Mouse (Mus musculus): Measurements from ENCODE around the gene Abr. TPM values are rescaled to one million over a fixed set of nuclear protein-coding genes. Genes with fewer than 3 reads are reported as not detected.

Gene Abr
- 21.7 and 23.9 TPM in 2 replicates for polyA plus RNA-seq (2015; fragmentation: Nextera tagmentation; extraction: Ambion mirVana)

DNA sequence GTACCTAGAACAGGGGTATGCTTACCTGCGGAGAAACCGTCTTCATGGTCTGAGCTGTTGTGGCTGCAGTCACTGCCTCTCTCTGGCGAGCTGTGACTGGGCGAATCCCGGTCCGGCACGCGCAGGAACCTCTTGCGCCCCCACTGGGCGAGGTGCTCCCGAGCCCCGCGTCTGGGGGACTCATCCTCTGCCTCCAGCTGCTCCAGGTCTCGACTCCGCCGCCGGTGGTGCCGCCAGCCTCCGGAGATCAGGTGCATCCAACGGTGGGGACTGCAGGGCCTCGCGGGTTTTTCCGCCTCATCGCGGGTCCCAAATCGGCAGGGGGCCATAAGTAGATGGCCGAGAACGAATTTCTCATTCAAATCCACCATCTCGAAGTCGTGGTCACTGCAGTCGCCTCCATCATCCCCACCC is at the start of gene Abr:
Abr (minus strand) TSS at position 163 of the 414 bp plus-strand sequence.
- peak; percentile 21 for DNase-seq (ENCODE audit: low spot score)

DNA sequence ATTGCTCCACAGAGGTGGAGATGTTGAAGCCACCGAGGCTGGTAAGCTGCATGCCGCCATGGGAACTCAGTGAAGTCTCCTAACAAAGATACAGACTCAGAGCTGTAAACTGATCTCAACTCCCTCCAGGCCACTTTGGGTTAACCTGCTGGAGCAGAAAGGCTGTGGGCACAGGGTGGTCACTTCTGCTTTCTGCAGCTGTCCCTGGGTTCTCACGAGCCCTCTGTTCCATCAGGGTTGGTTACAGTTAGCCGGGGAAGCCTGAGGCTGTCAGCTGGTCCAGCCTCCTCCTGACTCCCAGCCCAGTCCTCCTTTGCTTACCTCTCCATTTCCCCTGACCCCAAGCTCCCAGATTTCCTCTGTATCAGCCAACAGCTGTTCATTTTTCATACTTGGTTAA is 45.7 kb upstream of the Abr start:
- DNase-seq (ENCODE audit: low spot score): no peak

DNA sequence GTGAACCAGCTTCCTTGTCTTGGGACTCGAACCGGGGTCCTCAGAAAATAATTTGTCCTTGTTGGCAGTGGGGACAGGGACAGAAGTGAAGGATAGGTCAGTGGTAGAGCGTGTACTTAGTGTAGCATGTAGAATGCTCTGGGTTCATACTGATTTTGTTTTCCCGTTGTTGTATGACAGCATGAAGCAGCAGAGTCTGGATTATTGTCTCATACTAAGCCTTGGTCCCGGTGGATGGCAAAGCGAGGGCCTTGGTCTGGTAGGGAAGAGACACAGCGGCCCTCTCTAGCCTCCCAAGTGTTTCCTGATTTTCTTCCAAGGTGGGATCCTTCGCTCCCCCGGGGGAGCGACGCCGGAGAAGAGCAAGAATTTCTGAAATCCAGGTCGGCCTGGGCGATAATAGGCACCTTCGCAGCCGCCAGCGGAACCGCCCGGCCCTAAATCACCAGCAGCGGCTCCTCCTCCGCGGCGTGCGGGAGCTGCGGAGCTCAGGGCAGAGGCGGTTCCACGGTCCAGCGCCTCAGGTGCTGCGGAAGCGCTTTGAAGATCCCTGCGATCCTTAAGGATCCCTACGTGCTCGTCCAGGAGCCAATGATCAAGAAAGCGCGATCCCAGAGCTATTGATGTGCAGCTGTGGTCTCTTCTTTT is 44.0 kb upstream of the Abr start:
- DNase-seq (ENCODE audit: low spot score): no peak

DNA sequence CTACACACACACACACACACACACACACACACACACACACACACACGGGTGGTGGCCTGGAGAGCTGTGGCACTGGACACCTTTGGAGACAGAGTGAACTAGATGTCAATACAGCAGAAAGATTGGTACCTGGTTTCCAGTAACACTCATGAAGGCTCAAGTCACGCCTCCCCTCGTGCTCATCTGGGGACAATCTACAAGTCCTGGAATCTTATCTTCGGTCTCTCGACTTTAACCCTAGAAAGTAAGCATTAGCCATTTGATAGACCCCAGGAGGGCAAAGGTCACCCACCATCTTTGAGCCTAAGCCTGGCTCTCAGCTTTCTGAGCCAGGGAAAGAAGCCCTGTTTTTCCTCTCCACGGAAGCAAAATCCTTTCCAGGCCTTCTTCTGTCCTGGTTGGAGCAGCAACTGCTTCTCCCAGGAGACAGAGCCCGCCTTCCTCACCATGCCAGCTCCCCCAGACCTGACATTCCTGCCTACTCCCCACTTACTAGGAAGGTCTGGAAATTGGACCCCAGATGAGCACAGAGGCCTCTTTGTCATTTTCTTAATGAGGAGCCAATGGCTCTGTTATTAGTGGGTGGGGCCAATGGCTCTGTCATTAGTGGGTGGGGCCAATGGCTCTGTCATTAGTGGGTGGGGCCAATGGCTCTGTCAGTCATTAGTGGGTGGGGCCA is 39.8 kb upstream of the Abr start:
- no peak for DNase-seq (ENCODE audit: low spot score)

DNA sequence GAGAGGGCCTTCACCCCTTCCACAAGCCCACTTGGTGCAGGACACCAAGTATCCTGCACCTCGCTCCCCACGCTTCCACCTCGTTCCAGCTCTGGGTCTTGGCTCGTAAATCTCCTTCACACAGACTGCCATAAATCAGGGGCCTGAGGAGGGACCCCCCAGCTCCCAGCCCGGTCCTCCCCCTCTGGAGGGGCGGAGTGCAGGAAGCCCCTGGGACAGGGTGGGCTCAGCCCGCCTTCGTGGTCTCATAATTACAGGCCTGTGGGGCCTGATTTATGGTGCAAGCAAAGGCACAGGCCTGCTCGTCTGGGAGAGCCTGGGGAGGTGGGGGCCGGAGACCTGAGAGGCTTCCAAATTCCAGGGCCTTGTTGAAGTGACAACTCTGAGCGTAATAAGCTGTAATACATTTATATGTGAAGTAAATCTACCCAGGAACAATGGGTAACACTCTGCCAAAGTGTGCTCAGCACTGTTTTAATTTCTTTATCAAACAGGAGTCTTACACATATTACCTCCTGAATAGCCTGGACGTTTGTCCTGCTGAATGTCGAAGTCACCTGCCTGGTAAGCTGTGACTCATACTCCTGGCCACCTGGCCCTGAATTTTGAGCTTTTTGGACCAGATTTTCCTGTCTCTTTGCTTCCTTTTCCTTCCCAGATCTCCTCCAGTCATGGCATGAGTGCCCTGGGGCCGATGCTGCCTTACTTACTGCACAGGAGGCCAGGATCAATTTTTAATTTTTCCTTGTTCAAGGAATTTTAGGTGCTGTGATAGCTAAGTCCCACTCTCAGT is 37.2 kb upstream of the Abr start:
- DNase-seq (ENCODE audit: low spot score): no peak

DNA sequence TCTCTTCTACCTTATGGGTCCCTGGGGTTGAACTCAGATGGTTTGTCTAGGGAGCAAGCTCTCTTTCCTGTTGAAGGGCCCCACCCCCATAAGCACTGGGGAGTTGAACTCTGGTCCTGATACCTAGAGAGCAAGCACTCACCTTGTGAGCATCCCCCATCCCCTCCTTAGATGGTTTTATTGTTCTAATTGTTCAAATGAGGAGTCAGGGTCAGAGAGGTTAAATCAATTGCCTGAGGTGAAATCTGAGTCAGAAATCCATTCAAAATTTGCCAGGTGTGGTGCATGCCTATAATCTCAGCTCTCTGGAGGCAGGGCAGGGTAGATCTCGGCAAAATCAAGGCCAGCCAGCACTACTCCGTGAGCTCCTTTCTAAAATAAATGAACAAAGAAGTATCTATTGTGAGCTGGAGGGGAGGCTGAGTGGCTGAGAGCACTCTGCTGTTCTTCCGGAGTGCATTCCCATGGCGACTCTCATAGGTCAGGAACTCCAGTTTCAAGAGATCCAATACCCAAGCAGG is 35.4 kb upstream of the Abr start:
- no peak for DNase-seq (ENCODE audit: low spot score)

DNA sequence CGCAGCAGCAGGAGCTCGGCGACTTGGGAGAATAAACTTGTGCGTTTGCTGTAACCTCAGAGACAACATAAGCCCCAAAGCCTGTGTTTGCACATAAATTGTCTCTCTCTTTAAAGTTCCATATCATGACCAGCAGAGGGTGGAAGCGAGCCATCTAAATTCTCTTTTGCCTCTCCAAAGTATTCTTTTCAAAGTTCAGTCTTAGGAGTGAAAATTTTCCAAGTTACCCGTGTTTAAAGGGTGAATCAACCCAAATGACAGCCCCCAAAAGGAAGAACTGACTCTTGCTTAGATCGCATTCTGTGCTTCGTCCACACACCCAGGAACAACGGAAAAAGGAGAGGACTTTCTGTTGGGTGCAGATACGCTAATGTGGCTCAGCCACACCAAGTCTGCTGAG is 33.0 kb upstream of the Abr start:
- DNase-seq (ENCODE audit: low spot score): peak; percentile 36

DNA sequence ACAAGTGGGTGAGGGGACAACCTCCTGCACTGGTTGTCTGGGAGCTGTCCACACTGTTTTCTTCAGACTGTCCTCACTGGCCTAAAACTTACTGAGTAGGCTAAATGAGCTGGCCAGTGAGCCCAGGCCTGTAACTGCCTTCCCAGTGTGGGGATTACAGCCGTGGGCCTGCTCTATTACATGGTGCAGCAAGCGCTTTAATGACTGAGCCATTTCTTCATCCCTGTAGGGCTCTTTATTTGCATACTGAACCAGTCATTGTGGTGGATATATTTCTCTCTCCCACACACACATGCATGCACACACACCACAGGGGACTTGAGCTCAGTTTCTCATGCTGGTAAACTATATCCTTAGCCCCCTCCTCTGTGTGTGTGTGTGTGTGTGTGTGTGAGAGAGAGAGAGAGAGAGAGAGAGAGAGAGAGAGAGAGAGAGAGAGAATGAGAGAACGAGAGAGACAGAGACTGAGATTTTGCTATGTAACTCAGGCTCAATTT is 30.8 kb upstream of the Abr start:
- DNase-seq (ENCODE audit: low spot score): no peak

DNA sequence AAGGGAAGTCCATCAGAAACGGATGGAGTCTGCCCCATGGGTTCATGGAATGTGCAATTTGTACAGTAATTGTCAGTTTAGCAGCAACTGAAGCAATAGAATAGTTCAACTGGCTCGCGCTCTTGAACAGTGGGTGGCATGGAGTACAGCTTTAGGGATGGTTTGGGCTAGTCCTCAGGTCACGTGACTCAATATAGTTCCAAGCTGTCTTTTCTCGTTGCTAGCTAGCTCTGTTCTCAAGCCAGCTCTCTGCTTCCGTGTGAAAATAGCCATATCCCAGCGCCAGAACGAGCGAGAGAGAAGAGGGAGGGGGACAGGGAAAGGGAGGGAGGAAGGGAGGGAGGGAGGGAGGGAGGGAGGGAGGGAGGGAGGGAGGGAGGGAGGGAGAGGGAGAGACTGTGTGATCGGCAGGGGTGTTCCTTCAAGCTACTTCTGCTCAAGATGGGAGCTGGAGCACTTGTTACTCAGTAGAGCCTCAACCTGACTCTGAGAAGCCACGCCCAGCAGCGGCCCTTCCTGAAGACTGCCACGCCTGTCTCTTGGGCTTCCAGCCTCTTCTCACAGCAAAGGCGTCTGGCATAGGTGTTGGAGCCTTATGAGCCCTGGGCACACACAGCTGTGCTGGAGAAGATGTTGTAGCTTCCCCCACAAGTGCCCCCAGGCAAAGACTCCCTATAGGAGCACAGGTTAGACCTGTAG is 28.9 kb upstream of the Abr start:
- no peak for DNase-seq (ENCODE audit: low spot score)

DNA sequence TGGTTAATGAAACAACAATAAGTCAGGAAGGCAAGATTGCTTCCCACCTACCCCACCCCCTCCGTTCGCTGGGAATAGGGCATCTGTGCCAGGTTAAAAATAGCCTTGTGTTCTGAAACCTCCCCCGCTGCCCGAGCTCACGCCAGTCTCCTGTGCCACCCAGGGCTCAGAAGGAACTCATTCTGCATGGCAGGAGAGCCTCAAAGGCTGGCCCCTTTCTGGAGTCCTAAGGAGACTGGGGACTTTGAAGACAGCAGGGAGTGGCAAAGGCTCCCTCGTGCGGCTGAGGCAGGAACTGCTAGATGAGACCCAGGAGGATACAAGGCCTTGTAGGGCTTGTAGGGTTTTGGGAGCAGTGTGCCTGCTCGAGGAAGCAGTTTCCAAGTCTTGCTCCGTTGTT is 25.4 kb upstream of the Abr start:
- DNase-seq (ENCODE audit: low spot score): peak; percentile 80

DNA sequence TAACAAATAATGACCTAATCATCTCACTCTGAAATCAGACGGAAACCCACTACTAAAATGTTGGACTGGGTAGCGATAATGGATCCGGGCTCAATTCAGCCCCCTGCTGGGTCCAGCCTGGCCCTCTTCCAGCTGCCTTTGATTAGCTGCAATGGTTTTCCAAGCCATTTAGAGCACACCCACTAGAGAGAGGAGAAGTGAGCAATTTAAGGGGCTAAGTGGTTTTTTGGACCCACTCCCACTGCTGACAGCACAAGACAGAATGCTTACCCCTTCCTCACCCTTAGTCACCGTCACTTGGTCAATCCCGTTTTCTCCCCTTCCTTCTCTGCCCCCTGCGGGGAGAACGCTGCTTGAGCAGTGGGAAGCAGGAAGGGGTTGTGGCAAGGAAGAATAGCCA is 24.9 kb upstream of the Abr start:
- no peak for DNase-seq (ENCODE audit: low spot score)

DNA sequence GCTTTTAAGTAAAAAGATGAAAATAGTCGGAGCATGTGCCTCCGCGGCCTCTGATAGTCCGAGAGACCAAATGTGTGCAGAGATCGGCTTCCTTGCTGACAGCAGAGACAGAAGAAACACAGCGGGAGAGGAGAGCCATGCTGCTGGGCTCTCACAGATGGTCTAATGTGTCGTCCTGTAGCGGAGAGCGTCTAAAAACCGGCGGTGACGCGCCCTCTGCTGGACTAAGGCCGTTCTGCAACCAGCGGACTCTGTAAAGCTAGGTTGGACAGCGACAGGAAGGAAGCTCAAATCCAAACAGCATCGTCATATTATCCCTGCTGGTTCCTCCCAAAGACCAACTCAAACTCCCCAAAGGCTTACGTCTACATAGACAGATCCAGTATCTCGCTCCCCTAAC is 23.8 kb upstream of the Abr start:
- DNase-seq (ENCODE audit: low spot score): peak; percentile 85

DNA sequence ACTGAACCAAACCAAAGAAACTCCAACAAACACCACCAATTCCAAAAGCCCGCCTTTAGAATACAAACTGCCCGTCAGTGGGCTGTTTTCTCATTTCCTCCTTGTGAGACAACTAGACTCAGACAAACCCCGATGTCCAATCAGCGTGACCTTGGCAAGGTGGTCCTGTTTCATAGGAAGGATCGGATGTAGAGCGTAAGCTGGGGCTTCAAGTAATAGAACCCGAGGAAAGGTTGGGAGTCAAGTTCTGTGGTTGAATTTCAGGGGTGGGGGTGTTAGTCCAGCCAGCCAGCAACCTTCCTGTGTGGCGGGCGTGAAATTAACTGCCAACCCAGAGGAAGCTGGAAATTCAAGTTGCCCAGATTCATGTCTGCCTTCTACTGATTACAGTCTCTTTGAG is 22.9 kb upstream of the Abr start:
- DNase-seq (ENCODE audit: low spot score): no peak

DNA sequence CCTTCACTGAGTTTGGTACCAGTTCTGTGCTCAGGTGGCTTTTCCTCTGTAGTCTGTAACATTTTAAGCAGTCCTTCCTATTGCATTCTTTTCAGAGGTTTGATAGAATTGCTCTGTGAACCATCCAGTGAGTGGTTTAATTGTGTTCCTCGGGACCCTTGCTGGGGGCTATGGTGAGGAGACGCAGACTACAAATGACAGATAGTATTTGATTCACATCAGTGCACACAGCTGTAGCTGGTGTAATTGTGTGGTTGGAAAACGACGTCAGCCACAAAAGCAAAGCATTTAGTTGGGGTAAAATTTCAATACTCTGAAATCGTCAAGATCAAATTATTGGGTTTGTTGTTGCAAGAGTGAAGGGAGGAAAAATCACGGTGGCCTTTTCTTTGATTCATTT is 22.1 kb upstream of the Abr start:
- no peak for DNase-seq (ENCODE audit: low spot score)

DNA sequence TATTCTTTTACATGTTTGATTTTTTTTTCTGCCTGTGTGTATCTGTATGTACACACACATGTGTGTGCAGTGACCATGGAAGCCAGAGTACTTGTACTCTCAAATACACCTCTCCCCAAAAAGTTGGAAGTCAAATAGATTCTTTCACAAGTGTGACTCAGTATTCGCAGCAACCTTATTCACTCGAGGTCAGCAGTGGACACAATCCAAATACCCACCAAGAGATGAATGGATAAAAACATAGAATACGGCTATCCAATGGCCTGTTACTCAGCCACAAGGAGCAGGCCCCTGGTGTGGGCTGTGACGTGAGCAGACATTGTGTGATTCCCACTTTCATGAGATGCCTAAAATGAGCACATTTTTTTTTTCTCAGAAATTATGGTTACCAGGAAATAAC is 18.1 kb upstream of the Abr start:
- no peak for DNase-seq (ENCODE audit: low spot score)

DNA sequence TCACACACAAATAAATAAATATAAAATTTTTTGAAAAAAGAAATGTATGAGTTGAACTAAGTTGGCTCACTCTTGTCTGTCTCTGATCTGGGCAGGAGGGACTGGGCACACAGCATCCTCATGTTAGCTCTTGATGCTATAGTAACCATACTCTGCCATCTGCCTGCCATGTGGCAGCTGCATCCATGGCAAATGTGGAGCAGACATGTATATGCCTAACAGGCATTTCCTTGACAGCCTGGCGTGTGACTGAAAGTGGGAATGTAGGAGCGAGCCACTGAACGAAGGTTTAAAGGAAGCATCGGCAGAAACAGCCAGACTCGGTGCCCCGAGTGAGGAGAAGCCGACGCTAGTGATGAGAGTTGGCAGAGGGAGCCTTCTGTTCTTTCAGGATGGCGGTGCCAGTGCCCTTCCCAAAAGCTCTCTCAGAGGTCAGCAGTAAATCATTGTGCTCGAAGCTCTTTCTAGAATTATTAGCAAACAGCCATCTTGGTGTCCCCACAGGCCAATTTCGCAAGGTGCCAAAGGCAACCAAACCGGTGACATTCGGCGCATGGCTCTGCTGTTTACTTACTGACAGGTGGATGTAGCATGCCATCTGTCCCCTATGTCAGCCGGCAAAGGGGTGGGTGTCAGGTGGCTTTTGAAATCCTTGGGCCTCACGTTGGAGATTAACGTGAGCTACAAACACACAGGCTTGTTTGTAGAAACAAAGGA is 17.3 kb upstream of the Abr start:
- DNase-seq (ENCODE audit: low spot score): no peak

DNA sequence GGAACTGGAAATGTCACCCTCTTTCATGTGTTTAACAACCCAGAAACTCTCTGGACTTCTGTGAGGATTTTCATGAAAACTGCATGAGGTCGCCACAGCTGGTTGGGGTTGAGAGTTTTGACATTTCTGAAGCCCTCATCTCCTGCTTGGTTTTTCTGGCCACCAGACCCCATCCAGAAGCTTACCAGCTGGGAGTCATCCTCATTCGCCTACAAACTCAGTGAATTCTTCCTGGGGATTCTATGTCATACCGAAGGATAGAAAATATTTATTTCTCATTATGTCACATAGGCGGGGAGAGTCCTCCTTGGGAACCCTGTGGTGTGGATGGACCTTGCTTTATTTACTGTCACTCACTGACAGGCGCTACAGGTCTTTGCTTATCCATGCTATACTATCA is 8.4 kb upstream of the Abr start:
- no peak for DNase-seq (ENCODE audit: low spot score)

DNA sequence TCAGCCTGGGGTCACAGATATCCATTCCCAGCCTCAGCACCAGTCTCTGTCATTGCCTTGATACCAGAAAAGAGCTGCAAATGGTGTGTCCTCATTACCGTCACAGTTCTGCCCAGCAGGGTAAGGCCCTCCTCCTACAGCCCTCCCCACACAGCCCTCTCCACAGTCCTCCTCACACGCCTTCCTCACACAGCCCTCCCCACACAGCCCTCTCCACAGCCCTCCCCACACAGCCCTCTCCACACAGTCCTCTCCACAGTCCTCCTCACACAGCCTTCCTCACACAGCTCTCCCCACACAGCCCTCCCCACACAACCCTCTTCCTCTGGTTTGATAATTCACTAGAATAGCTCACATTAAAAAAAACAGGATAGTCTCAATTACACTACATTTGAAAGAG is 7.9 kb upstream of the Abr start:
- no peak for DNase-seq (ENCODE audit: low spot score)

DNA sequence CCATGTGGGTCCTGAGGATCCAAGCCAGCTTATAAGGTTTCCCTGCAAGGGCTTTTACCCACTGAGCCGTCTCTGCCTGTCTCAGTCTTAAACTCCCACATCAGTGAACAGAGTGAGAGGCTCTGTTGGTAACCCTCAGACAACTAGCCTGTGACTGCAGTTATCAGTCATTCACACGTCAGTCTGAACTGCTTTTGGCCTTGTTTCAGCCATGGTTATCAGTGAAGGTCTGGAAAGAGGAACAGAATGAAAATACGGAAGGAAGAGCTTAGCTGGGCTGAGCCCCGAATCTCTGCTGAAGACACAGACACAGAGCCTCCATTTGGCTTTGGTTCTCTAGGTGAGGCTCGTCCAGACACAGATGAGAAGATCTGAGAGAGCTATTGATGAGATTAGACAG is 6.5 kb upstream of the Abr start:
- DNase-seq (ENCODE audit: low spot score): no peak

DNA sequence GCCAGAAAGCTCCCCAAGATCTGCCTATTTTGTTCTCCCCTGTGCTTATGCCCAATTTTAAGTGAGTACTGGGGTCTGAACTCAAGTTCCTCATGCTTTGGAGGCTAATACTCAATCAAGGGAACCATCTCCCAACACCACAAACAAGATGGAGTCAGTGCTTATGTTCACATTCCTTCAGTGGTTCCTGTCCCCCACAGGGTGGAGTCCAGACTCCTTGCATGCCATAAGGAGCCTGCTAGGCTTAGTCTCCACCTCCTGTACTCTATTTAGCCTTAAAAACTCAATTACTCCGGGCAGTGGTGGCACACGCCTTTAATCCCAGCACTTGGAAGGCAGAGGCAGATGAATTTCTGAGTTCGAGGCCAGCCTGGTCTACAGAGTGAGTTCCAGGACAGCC is 2.8 kb upstream of the Abr start:
- no peak for DNase-seq (ENCODE audit: low spot score)

DNA sequence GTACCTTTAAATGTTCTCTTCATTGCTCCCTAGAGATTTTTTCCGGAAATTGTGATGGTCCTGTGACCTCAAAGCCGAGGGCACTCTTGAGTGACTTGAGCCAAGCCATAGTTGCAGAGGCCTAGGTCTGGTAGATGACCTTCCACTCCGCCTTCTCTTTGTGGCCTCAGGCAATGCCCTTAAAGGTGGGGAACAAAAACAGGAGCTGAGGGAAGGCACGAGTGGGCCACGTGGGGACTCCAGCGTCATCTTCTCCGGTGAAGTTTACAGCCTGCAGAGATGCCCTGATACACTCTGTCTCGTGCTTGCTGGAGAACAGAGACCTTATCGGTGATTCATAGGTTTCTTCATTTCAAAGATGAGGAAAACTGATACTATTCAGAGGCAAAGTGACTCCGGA is 2.0 kb upstream of the Abr start:
- no peak for DNase-seq (ENCODE audit: low spot score)
